Mouse (Mus musculus) forebrain, postnatal 0 days (tissue): ENCODE results near the gene Trim7. TPM values are rescaled to one million over a fixed set of nuclear protein-coding genes. Genes with fewer than 3 reads are reported as not detected.
"Not testable (repeated sequence)": the region's sequence is repeated elsewhere in the genome, so short reads cannot be mapped to it uniquely, and the experiment has no call there.

Experiments used
- ATAC-seq: fragments of 200-750 bp; cut with Nextera tagmentation; 2 replicates; pipeline ENCODE4 v1.8.0; 2017; ENCODE audit warnings: mild to moderate bottlenecking, moderate library complexity
- DNase-seq: peaks from one replicate; pipeline ENCODE4 v3.0.0-alpha.2; 2015
- H3K27ac ChIP-seq: fragments of 300-500 bp; sonication (generic); 2 replicates; pipeline ENCODE4 v1.5.1; 2014; ENCODE audit warnings: low read depth, mild to moderate bottlenecking, antibody characterized with exemption, low read length, moderate library complexity, mixed read lengths
- H3K27me3 ChIP-seq: fragments of 300-500 bp; sonication (generic); 2 replicates; pipeline ENCODE4 v1.6.1; 2014; ENCODE audit warnings: mild to moderate bottlenecking, low read length, mixed read lengths; ENCODE audit not compliant: insufficient read depth
- H3K36me3 ChIP-seq: fragments of 300-500 bp; sonication (generic); 2 replicates; pipeline ENCODE4 v1.6.1; 2014; ENCODE audit warnings: mild to moderate bottlenecking, moderate library complexity; ENCODE audit not compliant: insufficient read depth
- H3K4me1 ChIP-seq: fragments of 300-500 bp; sonication (generic); 2 replicates; pipeline ENCODE4 v1.6.1; 2014; ENCODE audit warnings: antibody characterized with exemption; ENCODE audit not compliant: insufficient read depth
- H3K4me2 ChIP-seq: fragments of 300-500 bp; sonication (generic); 2 replicates; pipeline ENCODE4 v1.6.1; 2014; ENCODE audit warnings: low read depth, mild to moderate bottlenecking, moderate library complexity
- H3K4me3 ChIP-seq: fragments of 300-500 bp; sonication (generic); 2 replicates; pipeline ENCODE4 v1.5.1; 2014; ENCODE audit warnings: low read depth, low read length, mixed read lengths
- H3K9ac ChIP-seq: fragments of 300-500 bp; sonication (generic); 2 replicates; pipeline ENCODE4 v1.6.1; 2014; ENCODE audit warnings: mild to moderate bottlenecking
- H3K9me3 ChIP-seq: fragments of 300-500 bp; sonication (generic); 2 replicates; pipeline ENCODE4 v1.6.1; 2016; ENCODE audit warnings: low read length
- CTCF ChIP-seq: sonication (generic); IDR thresholded peaks from 2 replicates; pipeline ENCODE4 v1.5.1; 2016; ENCODE audit warnings: antibody characterized with exemption, control low read depth, low read depth
- WGBS: fragments of 180-500 bp; shearing (Covaris S2); extraction: QIAGEN DNeasy Blood & Tissue Kit; methylation state at CpG from one replicate; pipeline ENCODE4 v1.1.7; 2014; 5-methylcytosine and 5-hydroxymethylcytosine counted together
- polyA plus RNA-seq: library from polyadenylated mRNA; unstranded; fragments of >200 nt; fragmentation: Nextera tagmentation; extraction: Ambion mirVana; gene quantifications from 2 replicates; pipeline ENCODE4 v1.2.1, GENCODE M21; 2015
- total RNA-seq: library from RNA; depleted of rRNA; stranded (reverse); fragments of >200 nt; gene quantifications from 2 replicates; pipeline ENCODE4 v1.2.3, GENCODE M21; 2014; rRNA removed

The Trim7 gene
- total RNA-seq (5.6 and 9.5 TPM in 2 replicates), polyA plus RNA-seq (1.9 and 2.5 TPM in 2 replicates)

DNA sequence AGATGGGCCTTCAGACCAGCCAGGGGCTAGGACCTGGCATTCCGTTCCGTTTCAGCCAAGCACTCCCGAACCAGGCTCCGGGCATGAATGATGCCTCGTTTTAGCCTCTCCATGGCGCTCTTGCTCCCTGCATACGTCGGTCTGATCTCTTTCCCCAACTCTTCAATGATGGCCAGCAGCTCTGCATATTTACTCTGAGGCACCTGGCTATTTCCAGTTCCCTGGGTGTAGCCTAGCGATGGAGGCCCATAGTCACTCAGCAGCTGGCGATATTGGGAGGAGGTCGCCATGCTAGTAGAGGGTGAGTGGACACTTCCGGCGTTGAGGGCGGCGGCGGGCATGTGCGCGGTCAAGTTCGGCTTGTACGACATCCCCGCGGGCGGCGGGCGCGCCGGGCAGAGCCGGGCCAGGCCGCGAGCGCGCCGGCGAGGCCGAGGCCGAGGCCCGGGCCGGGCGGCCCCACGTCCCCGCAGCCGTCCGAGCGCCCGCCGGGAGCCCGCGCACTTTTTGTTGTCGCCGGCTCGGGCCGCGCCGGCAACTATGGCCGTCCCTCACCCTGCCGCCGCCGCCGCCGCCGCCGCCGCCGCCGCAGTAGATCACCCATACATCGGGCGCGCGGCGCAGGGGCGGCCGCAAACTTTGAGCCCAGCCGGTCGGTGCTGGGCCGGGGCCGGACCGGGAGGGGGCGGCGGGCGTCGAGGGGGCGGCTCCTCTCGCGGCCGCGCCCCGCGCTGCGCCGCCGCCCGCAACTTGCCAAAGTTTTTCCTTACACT, at the start of gene Trim7, which contains the start of gene Gm12184:
Gene Trim7 (plus strand): TSS at position 162 of the 773 bp plus-strand sequence.
Gene Gm12184 (minus strand): TSS at position 677 of the 773 bp plus-strand sequence.
- peak; percentile 71 for ATAC-seq
- H3K4me1 ChIP-seq, H3K9me3 ChIP-seq, H3K27ac ChIP-seq, H3K9ac ChIP-seq, H3K36me3 ChIP-seq, DNase-seq: not testable (repeated sequence)
- Histone ChIP-seq H3K4me3 (peak within 1 kb of the TSS; percentile 35), H3K27me3 (peaks cover 14% of the 10 kb centered on the region), H3K4me2 (peak within 1 kb of the TSS; percentile 44)
- 1% methylated on average over 42 of the region's 92 CpGs for WGBS

- peak; percentile 28; the same call in 1 of the 2 replicates for TF ChIP-seq CTCF
- no peak overlapping the region for H3K4me2 ChIP-seq
- ATAC-seq: no peak
Measured at GRCm38 (mm10) chr11:48776664-48777063, 49.3 kb upstream of the Trim7 start.

GRCm38 (mm10) chr11:48777303-48777702, 48.6 kb upstream of the Trim7 start:
- Histone ChIP-seq H3K27ac (no peak overlapping the region), H3K4me3 (no peak overlapping the region), H3K36me3 (no peaks in the 10 kb centered on the region), H3K4me1 (0 out of 2 replicates have a peak, but pooled peaks cover 5% of the 10 kb centered on the region), H3K27me3 (no peaks in the 10 kb centered on the region), H3K9ac (no peak overlapping the region), H3K9me3 (no peaks in the 10 kb centered on the region), H3K4me2 (no peak overlapping the region)
- ATAC-seq (no peak), DNase-seq (no peak)
- WGBS: 92% methylated on average over 9 of the region's 9 CpGs
- TF ChIP-seq CTCF: no peak

More at GRCm38 (mm10) chr11:48776664-48777063, 49.3 kb upstream of the Trim7 start:
- no peaks in the 10 kb centered on the region for H3K36me3 ChIP-seq
- H3K9ac ChIP-seq: no peak overlapping the region
- 44% methylated on average over 9 of the region's 9 CpGs for WGBS
- no peaks in the 10 kb centered on the region for H3K27me3 ChIP-seq
- H3K27ac ChIP-seq: no peak overlapping the region
- no peak for DNase-seq
- no peak overlapping the region for H3K4me3 ChIP-seq
- H3K4me1 ChIP-seq: 0 out of 2 replicates have a peak, but pooled peaks cover 5% of the 10 kb centered on the region
- no peaks in the 10 kb centered on the region for H3K9me3 ChIP-seq

DNA sequence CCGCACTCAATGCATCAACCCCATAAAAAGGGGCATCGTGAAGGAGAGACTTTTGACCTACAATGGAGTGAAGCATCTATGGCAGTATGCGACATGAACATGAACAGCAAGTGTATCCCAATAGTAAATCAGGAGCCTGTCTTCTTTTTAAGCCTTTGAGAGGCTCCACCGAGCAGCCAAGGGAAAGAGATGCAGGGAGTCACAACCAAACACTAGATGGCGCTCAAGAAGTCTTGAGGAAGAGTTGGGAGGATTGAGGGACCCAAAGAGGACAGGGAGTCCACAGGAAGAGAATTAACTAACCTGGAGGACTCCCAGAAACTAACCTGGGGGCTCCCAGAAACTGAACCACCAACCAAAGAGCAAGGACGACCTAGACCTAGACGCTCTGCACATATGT, 46.5 kb upstream of the Trim7 start:
- WGBS: 31% methylated on average over 7 of the region's 7 CpGs

DNA sequence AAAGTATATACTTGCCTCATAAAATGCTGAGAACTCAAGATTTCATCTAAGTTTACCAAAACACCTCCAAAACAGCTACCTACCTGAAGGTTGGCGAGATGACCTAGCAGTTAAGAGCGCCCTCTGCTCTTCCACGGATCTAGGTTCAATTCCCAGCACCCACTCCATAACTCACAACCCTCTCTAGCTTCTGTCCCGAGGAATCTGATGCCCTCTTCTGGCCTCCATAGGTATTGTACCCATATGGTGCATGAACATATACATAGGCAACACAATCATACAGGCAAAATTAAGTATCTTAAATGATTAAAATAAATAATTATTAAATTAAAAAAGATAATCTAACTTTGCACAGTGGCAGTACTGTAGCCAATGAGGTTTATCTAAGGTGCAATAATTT, 43.7 kb upstream of the Trim7 start:
- no peak for ATAC-seq
- H3K9ac ChIP-seq: no peak overlapping the region

More for the DNA sequence above, 46.5 kb upstream of the Trim7 start:
- H3K9ac ChIP-seq: no peak overlapping the region
- H3K27ac ChIP-seq: no peak overlapping the region
- no peaks in the 10 kb centered on the region for H3K36me3 ChIP-seq
- H3K27me3 ChIP-seq: no peaks in the 10 kb centered on the region
- DNase-seq: no peak
- H3K9me3 ChIP-seq: no peaks in the 10 kb centered on the region
- no peak for ATAC-seq
- H3K4me2 ChIP-seq: no peak overlapping the region
- TF ChIP-seq CTCF: peak; percentile 38; the same call in 1 of the 2 replicates
- 0 out of 2 replicates have a peak, but pooled peaks cover 2% of the 10 kb centered on the region for H3K4me1 ChIP-seq
- no peak overlapping the region for H3K4me3 ChIP-seq

DNA sequence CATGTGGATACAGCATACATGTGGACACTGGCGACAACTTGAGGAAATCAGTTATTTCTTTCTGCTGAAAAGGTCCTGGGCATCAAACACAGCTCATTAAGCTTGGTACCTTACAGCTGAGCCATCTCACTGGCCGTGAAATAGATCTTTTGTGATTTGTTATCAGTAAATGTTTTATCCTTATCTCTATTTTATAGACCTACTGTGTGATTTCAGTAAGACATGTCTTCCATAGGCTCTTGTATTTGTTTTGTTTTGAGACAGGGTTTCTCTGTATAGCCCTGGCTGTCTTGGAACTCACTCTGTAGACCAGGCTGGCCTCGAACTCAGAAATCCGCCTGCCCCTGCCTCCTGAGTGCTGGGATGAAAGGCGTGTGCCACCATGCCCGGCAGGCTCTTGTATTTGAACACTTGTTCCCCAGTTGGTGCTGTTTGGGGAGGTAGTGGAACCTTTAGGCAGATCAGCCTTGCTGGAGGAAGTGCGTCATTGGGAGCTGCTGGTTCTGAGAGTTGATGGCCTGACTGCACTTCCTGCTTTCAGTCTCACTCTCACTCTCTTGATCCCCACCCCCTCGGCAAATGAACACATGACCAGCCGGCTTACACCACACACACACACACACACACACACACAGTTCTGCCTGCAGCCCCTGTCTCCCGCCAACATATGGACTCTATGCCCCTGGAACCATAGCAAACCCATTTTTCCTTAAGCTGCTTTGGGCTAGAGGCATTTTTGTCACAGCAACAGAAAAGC, 38.3 kb upstream of the Trim7 start:
- H3K4me2 ChIP-seq: peak overlapping the region; percentile 51
- peak overlapping the region; percentile 41 for H3K4me3 ChIP-seq
- no peaks in the 10 kb centered on the region for H3K27me3 ChIP-seq
- no peaks in the 10 kb centered on the region for H3K9me3 ChIP-seq
- H3K27ac ChIP-seq: no peak overlapping the region; the same call in 1 of the 2 replicates
- no peak for TF ChIP-seq CTCF
- DNase-seq (peak; percentile 47), ATAC-seq (peak; percentile 71)
- WGBS: 49% methylated on average over 10 of the region's 10 CpGs
- 0 out of 2 replicates have a peak overlapping the region, but pooled peaks have one; percentile 47 for H3K9ac ChIP-seq
- H3K36me3 ChIP-seq: no peaks in the 10 kb centered on the region
- H3K4me1 ChIP-seq: no peaks in the 10 kb centered on the region

More for the DNA sequence above, 43.7 kb upstream of the Trim7 start:
- H3K4me2 ChIP-seq: no peak overlapping the region
- no peak for TF ChIP-seq CTCF
- H3K4me3 ChIP-seq: no peak overlapping the region
- WGBS: 94% methylated on average over 4 of the region's 4 CpGs
- no peak for DNase-seq
- no peaks in the 10 kb centered on the region for H3K27me3 ChIP-seq
- no peak overlapping the region for H3K27ac ChIP-seq
- no peaks in the 10 kb centered on the region for H3K4me1 ChIP-seq
- no peaks in the 10 kb centered on the region for H3K36me3 ChIP-seq
- no peaks in the 10 kb centered on the region for H3K9me3 ChIP-seq
